Mouse (Mus musculus) adrenal gland, postnatal 25 days (tissue): Measurements from ENCODE around the gene Tirap. TPM values are rescaled to one million over a fixed set of nuclear protein-coding genes. Genes with fewer than 3 reads are reported as not detected.
A peak's percentile ranks its signal among the peaks of the same experiment; 100 is the strongest.
"Not testable (repeated sequence)": the region's sequence is repeated elsewhere in the genome, so short reads cannot be mapped to it uniquely, and the experiment has no call there.

Experiments used
- DNase-seq: peaks from one replicate; pipeline ENCODE4 v3.0.0; 2021; ENCODE audit warnings: mixed read lengths
- total RNA-seq: library from RNA; stranded (reverse); gene quantifications from 2 replicates; pipeline ENCODE4 v1.2.3, GENCODE M21; 2021

The Tirap gene
- total RNA-seq, 1 experiment from 2014 or later = 7.6 TPM

DNA sequence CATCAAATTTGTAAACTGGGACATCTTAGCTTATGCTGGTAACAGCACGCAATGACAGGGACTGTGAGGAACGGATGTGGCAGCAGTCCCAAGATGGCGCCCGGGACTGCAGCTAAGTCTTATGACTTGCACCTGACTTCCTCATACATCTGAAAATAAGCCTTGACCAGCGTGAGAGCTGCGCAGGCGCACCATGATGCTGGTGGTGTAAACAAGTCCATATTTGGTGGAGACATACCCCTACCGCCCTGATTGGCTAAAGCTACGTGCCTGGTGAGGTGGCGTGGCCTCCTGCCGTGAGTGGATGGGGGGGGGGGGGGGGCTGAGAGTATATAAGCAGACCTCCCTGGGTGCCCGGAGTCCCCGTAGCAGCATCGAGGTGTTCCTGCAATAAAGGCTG, 52.8 kb downstream of the Tirap start:
- not testable (repeated sequence) for DNase-seq

DNA sequence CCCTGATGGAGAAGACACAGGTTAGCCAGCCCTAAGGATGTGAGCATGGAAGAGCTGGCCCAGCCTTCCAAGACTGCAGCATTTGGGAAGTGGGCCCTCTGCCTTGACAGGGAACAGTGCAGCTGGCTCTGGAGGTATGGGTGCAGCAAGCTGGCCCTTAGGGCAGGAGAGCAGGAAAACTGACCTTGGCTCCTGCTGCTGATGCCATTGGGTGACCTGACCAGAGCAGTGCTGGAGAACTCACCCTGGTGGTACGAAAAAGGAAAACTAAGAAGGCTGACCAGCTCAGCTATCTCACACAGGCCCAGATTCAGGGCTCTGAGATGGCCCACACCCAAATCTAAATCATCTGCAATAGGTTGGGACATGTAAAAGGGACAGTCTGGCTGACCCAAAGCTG, 54.3 kb downstream of the Tirap start:
- no peak for DNase-seq

GRCm38 (mm10) chr9:35145118-35145517, 55.0 kb downstream of the Tirap start:
- no peak for DNase-seq

DNA sequence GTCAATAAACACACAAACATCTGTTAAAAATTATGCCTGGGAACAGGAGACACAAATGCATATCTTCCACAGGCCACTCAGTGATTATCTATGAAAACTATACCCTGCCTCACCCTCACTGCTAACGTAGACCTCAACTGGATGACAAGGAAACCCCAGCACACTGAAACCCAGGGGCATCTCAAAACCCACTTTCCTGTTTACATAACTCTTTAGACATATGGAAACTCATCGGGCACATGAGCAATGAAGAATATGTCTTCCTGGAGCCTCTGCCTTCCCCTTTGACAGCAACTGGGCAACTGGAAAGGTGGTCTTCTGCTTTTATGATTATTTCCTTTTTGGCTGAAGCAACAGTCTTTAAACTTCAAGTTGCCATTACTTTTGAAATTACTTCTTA, 57.9 kb downstream of the Tirap start:
- no peak for DNase-seq

GRCm38 (mm10) chr9:35139231-35139744, 60.8 kb downstream of the Tirap start:
- DNase-seq = no peak

DNA sequence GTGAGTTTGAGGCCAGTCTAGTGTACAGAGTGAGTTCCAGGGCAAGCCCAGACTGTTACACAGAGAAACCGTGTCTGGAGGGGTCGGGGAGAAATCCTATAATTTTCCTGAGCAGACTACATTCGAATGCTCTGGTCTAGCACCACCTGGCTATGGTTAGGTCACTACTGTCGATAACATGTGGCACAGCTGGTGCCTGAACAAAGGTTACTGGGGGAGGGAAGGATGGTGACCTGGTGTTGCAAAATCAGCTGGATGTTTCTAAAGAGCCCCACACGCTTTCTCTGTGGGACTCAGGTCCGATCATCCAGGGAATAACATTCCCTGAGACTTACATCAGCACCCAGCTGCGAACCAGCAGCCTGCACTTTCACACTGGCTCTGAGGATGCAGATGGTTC, 62.1 kb downstream of the Tirap start:
- DNase-seq = no peak

GRCm38 (mm10) chr9:35135575-35135974, 64.5 kb downstream of the Tirap start:
- peak; percentile 38 for DNase-seq

Other genes starting within 250 kb of the Tirap start
- 31.0 and 39.8 TPM in 2 replicates for gene St3gal4, start 81.0 kb downstream of the Tirap start, total RNA-seq
- 20.0 and 27.3 TPM in 2 replicates for gene Dcps, start 24.2 kb downstream of the Tirap start, total RNA-seq
- 138 and 153 TPM in 2 replicates for gene Srpr, start 116 bp downstream of the Tirap start, total RNA-seq
- 46.6 and 57.8 TPM in 2 replicates for gene Foxred1, start 10.8 kb upstream of the Tirap start, total RNA-seq
- 12.7 and 13.6 TPM in 2 replicates for gene Fam118b, start 67.5 kb upstream of the Tirap start, total RNA-seq
- 18.1 and 19.8 TPM in 2 replicates for gene Rpusd4, start 67.6 kb upstream of the Tirap start, total RNA-seq
- 10.7 and 13.1 TPM in 2 replicates for gene Cdon, start 220.8 kb upstream of the Tirap start, total RNA-seq